Mouse (Mus musculus): Measurements from ENCODE around the gene Masp2. TPM values are rescaled to one million over a fixed set of nuclear protein-coding genes. Genes with fewer than 3 reads are reported as not detected.

The Masp2 gene
- 0.27 and 0.39 TPM in 2 replicates for polyA plus RNA-seq (2014; fragmentation: Nextera tagmentation; extraction: Ambion mirVana)

GRCm38 (mm10) chr4:148602357-148603120 is at the start of gene Masp2:
Gene Masp2, plus strand, starts transcription at chr4:148602554.
- ATAC-seq (ENCODE audit: insufficient read depth) (no peak), DNase-seq (no peak)
- Histone ChIP-seq H3K36me3 (ENCODE audit: insufficient read depth) (peaks cover 13% of the 10 kb centered on the region), H3K27me3 (ENCODE audit: insufficient read depth, low read length) (no peaks in the 10 kb centered on the region), H3K27ac (ENCODE audit: low read depth) (no peak within 1 kb of the TSS), H3K4me1 (ENCODE audit: insufficient read depth) (no peaks in the 10 kb centered on the region), H3K4me3 (ENCODE audit: low read depth, low read length) (no peak within 1 kb of the TSS), H3K9me3 (ENCODE audit: low read depth, low read length) (no peaks in the 10 kb centered on the region), H3K4me2 (no peak within 1 kb of the TSS), H3K9ac (no peak within 1 kb of the TSS)
- 82% methylated on average over 14 of the region's 14 CpGs for WGBS
- TF ChIP-seq CTCF (IDR thresholded peaks at IDR 0.05; ENCODE audit: low read depth) = no peak

- Histone ChIP-seq H3K4me3 (ENCODE audit: low read depth, low read length) (peak overlapping the region; percentile 87), H3K9me3 (ENCODE audit: low read depth, low read length) (no peaks in the 10 kb centered on the region), H3K4me2 (peak overlapping the region; percentile 77), H3K27me3 (ENCODE audit: insufficient read depth, low read length) (no peaks in the 10 kb centered on the region), H3K4me1 (ENCODE audit: insufficient read depth) (no peaks in the 10 kb centered on the region), H3K27ac (ENCODE audit: low read depth) (peak overlapping the region; percentile 95), H3K9ac (peak overlapping the region; percentile 97), H3K36me3 (ENCODE audit: insufficient read depth) (peaks cover 60% of the 10 kb centered on the region)
- WGBS = 27% methylated on average over 6 of the region's 6 CpGs
- no peak for TF ChIP-seq CTCF (IDR thresholded peaks at IDR 0.05; ENCODE audit: low read depth)
- no peak for DNase-seq
- peak; percentile 51 for ATAC-seq (ENCODE audit: insufficient read depth)
Observed at GRCm38 (mm10) chr4:148557766-148558165, 44.6 kb upstream of the Masp2 start.

- no peak for TF ChIP-seq CTCF (IDR thresholded peaks at IDR 0.05; ENCODE audit: low read depth)
- peak within 1 kb of the TSS; percentile 97 for H3K9ac ChIP-seq
- WGBS = under 1% methylated on average over 63 of the region's 63 CpGs
- no peaks in the 10 kb centered on the region for H3K4me1 ChIP-seq (ENCODE audit: insufficient read depth)
- peak within 1 kb of the TSS; percentile 77 for H3K4me2 ChIP-seq
- peak within 1 kb of the TSS; percentile 95 for H3K27ac ChIP-seq (ENCODE audit: low read depth)
- ATAC-seq (ENCODE audit: insufficient read depth) = peak; percentile 92
- H3K36me3 ChIP-seq (ENCODE audit: insufficient read depth) = peaks cover 60% of the 10 kb centered on the region
- no peaks in the 10 kb centered on the region for H3K27me3 ChIP-seq (ENCODE audit: insufficient read depth, low read length)
- H3K4me3 ChIP-seq (ENCODE audit: low read depth, low read length) = peak within 1 kb of the TSS; percentile 87
- DNase-seq = peak; percentile 96
- H3K9me3 ChIP-seq (ENCODE audit: low read depth, low read length) = no peaks in the 10 kb centered on the region
Observed at GRCm38 (mm10) chr4:148558297-148559000, 43.9 kb upstream of the Masp2 start, which contains the start of gene Exosc10. Gene Exosc10, plus strand, starts transcription at chr4:148558429.

- Histone ChIP-seq H3K9me3 (ENCODE audit: low read depth, low read length) (no peaks in the 10 kb centered on the region), H3K27ac (ENCODE audit: low read depth) (no peak overlapping the region), H3K9ac (no peak overlapping the region), H3K27me3 (ENCODE audit: insufficient read depth, low read length) (no peaks in the 10 kb centered on the region), H3K4me3 (ENCODE audit: low read depth, low read length) (no peak overlapping the region), H3K36me3 (ENCODE audit: insufficient read depth) (peaks cover 78% of the 10 kb centered on the region), H3K4me1 (ENCODE audit: insufficient read depth) (no peaks in the 10 kb centered on the region), H3K4me2 (no peak overlapping the region)
- no peak for ATAC-seq (ENCODE audit: insufficient read depth)
- TF ChIP-seq CTCF (IDR thresholded peaks at IDR 0.05; ENCODE audit: low read depth) = no peak
- no peak for DNase-seq
- 94% methylated on average over 17 of the region's 17 CpGs for WGBS
Observed at GRCm38 (mm10) chr4:148562676-148563075, 39.7 kb upstream of the Masp2 start.

GRCm38 (mm10) chr4:148563595-148563994 is 38.8 kb upstream of the Masp2 start:
- Histone ChIP-seq H3K4me2 (no peak overlapping the region), H3K27ac (ENCODE audit: low read depth) (no peak overlapping the region), H3K27me3 (ENCODE audit: insufficient read depth, low read length) (no peaks in the 10 kb centered on the region), H3K36me3 (ENCODE audit: insufficient read depth) (peaks cover 87% of the 10 kb centered on the region), H3K4me1 (ENCODE audit: insufficient read depth) (no peaks in the 10 kb centered on the region), H3K9ac (no peak overlapping the region), H3K4me3 (ENCODE audit: low read depth, low read length) (no peak overlapping the region), H3K9me3 (ENCODE audit: low read depth, low read length) (no peaks in the 10 kb centered on the region)
- WGBS = 92% methylated on average over 12 of the region's 12 CpGs
- ATAC-seq (ENCODE audit: insufficient read depth) (no peak), DNase-seq (no peak)
- TF ChIP-seq CTCF (IDR thresholded peaks at IDR 0.05; ENCODE audit: low read depth) = no peak

GRCm38 (mm10) chr4:148570138-148570537 is 32.2 kb upstream of the Masp2 start:
- DNase-seq (no peak), ATAC-seq (ENCODE audit: insufficient read depth) (no peak)
- 81% methylated on average over 10 of the region's 10 CpGs for WGBS
- Histone ChIP-seq H3K4me3 (ENCODE audit: low read depth, low read length) (no peak overlapping the region), H3K9me3 (ENCODE audit: low read depth, low read length) (no peaks in the 10 kb centered on the region), H3K9ac (no peak overlapping the region), H3K27me3 (ENCODE audit: insufficient read depth, low read length) (no peaks in the 10 kb centered on the region), H3K27ac (ENCODE audit: low read depth) (no peak overlapping the region), H3K4me2 (no peak overlapping the region), H3K4me1 (ENCODE audit: insufficient read depth) (no peaks in the 10 kb centered on the region), H3K36me3 (ENCODE audit: insufficient read depth) (peaks cover 99% of the 10 kb centered on the region)
- no peak for TF ChIP-seq CTCF (IDR thresholded peaks at IDR 0.05; ENCODE audit: low read depth)

GRCm38 (mm10) chr4:148570693-148571295 is 31.6 kb upstream of the Masp2 start:
- no peaks in the 10 kb centered on the region for H3K4me1 ChIP-seq (ENCODE audit: insufficient read depth)
- 94% methylated on average over 9 of the region's 9 CpGs for WGBS
- no peak overlapping the region for H3K27ac ChIP-seq (ENCODE audit: low read depth)
- no peaks in the 10 kb centered on the region for H3K9me3 ChIP-seq (ENCODE audit: low read depth, low read length)
- no peak overlapping the region for H3K9ac ChIP-seq
- DNase-seq (no peak), ATAC-seq (ENCODE audit: insufficient read depth) (no peak)
- no peak overlapping the region for H3K4me3 ChIP-seq (ENCODE audit: low read depth, low read length)
- peaks cover 99% of the 10 kb centered on the region for H3K36me3 ChIP-seq (ENCODE audit: insufficient read depth)
- no peak overlapping the region for H3K4me2 ChIP-seq
- no peak for TF ChIP-seq CTCF (IDR thresholded peaks at IDR 0.05; ENCODE audit: low read depth)
- H3K27me3 ChIP-seq (ENCODE audit: insufficient read depth, low read length) = no peaks in the 10 kb centered on the region
